Mouse (Mus musculus) MEL (cell line): ENCODE results near the gene Spx.
A peak's percentile ranks its signal among the peaks of the same experiment; 100 is the strongest.

Source experiments
- BHLHE40 ChIP-seq: IDR thresholded peaks from 2 replicates; pipeline ENCODE4 v1.6.1; 2012; ENCODE audit warnings: low read depth, mild to moderate bottlenecking, inconsistent platforms, low read length, improper control_type of control experiment, borderline replicate concordance
- CTCF ChIP-seq, 3 experiments: IDR thresholded peaks in 2 of 3; conservative IDR thresholded peaks in 1 of 3; 2 replicates each; pipeline ENCODE4 v1.5.1; 2011 to 2012; ENCODE audit warnings: low read length in 3 of 3, low read depth in 2 of 3, mild to moderate bottlenecking in 2 of 3, improper control_type of control experiment in 1 of 3, inconsistent platforms in 1 of 3, mixed read lengths in 1 of 3, moderate library complexity in 1 of 3; ENCODE audit not compliant: control insufficient read depth in 1 of 3, insufficient read depth in 1 of 3, poor library complexity in 1 of 3, severe bottlenecking in 1 of 3
- EP300 ChIP-seq, 2 experiments: IDR thresholded peaks; 2 replicates each; pipeline ENCODE4 v1.6.1; 2011; ENCODE audit warnings: improper control_type of control experiment in 2 of 2, low read length in 2 of 2, low read depth in 1 of 2, mild to moderate bottlenecking in 1 of 2
- GABPA ChIP-seq: IDR thresholded peaks from 2 replicates; pipeline ENCODE4 v1.6.1; 2012; ENCODE audit warnings: low read depth, mild to moderate bottlenecking, inconsistent platforms, low read length, improper control_type of control experiment, moderate library complexity
- JUND ChIP-seq: IDR thresholded peaks from 2 replicates; pipeline ENCODE4 v1.6.1; 2011; ENCODE audit warnings: low read depth, mild to moderate bottlenecking, improper control_type of control experiment, low read length
- MAFK ChIP-seq: IDR thresholded peaks from 2 replicates; pipeline ENCODE4 v1.6.1; 2011; ENCODE audit warnings: low read depth, mild to moderate bottlenecking, low read length, improper control_type of control experiment, borderline replicate concordance
- MAX ChIP-seq: IDR thresholded peaks from 2 replicates; pipeline ENCODE4 v1.6.1; 2011; ENCODE audit warnings: low read length, improper control_type of control experiment
- POLR2A ChIP-seq, 2 experiments: IDR thresholded peaks; 2 replicates each; pipeline ENCODE4 v1.6.1; 2011 to 2012; ENCODE audit warnings: low read length in 2 of 2, mild to moderate bottlenecking in 2 of 2, control low read depth in 1 of 2, improper control_type of control experiment in 1 of 2, low read depth in 1 of 2, moderate library complexity in 1 of 2; ENCODE audit not compliant: control insufficient read depth in 1 of 2, insufficient read depth in 1 of 2, poor library complexity in 1 of 2
- POLR2AphosphoS2 ChIP-seq: IDR thresholded peaks from 2 replicates; pipeline ENCODE4 v1.6.1; 2011; ENCODE audit warnings: low read length, improper control_type of control experiment
- SIN3A ChIP-seq: IDR thresholded peaks from 2 replicates; pipeline ENCODE4 v1.6.1; 2012; ENCODE audit warnings: low read length, improper control_type of control experiment, inconsistent platforms
- SMC3 ChIP-seq: IDR thresholded peaks from 2 replicates; pipeline ENCODE4 v1.6.1; 2011; ENCODE audit warnings: low read depth, low read length, improper control_type of control experiment
- TCF12 ChIP-seq: IDR thresholded peaks from 2 replicates; pipeline ENCODE4 v1.6.1; 2014; ENCODE audit warnings: low read depth, mild to moderate bottlenecking, inconsistent platforms, low read length, improper control_type of control experiment, moderate library complexity
- USF1 ChIP-seq: IDR thresholded peaks from 2 replicates; pipeline ENCODE4 v1.6.1; 2014; ENCODE audit warnings: low read depth, mild to moderate bottlenecking, inconsistent platforms, low read length, improper control_type of control experiment, moderate library complexity
- ZMIZ1 ChIP-seq: IDR thresholded peaks from 2 replicates; pipeline ENCODE4 v1.6.1; 2012; ENCODE audit warnings: low read depth, mild to moderate bottlenecking, inconsistent platforms, low read length, improper control_type of control experiment, moderate library complexity

GRCm38 (mm10) chr6:142387011-142387754 lies 26.1 kb upstream of the Spx start, which contains the start of the genes Recql and Golt1b:
- no peak for TF ChIP-seq EP300 (IDR thresholded peaks at IDR 0.05; ENCODE audit: low read depth in 1 of 2, low read length in 2 of 2)
- peak; percentile 88 for TF ChIP-seq MAX
- no peak for TF ChIP-seq JUND
- TF ChIP-seq MAFK = no peak
- TF ChIP-seq CTCF (IDR thresholded peaks at IDR 0.05 in 2 of 3, conservative IDR thresholded peaks at IDR 0.05 in 1 of 3; ENCODE audit: control insufficient read depth in 1 of 3, insufficient read depth in 1 of 3, low read depth in 2 of 3, low read length in 3 of 3, poor library complexity in 1 of 3, severe bottlenecking in 1 of 3) = no peak
- no peak for TF ChIP-seq BHLHE40
- TF ChIP-seq USF1 = no peak
- TF ChIP-seq ZMIZ1 = peak; percentile 73; the same call in 1 of the 2 replicates
- TF ChIP-seq SIN3A = peak; percentile 90
- no peak for TF ChIP-seq SMC3
- TF ChIP-seq GABPA = no peak
- no peak; the same call in 1 of the 2 replicates for TF ChIP-seq TCF12
- TF ChIP-seq POLR2AphosphoS2 = peak; percentile 23; the same call in 1 of the 2 replicates
- TF ChIP-seq POLR2A (IDR thresholded peaks at IDR 0.05; ENCODE audit: control insufficient read depth in 1 of 2, insufficient read depth in 1 of 2, low read depth in 1 of 2, low read length in 2 of 2, poor library complexity in 1 of 2) = peak; percentile 18 to 79; a peak in 3 of 4 replicates
